Mouse (Mus musculus) c-Kit-positive CD71-negative TER-119-negative erythroid progenitor cells, embryonic 14.5 days (primary cell): ENCODE data around the gene 2200002D01Rik.

ENCODE experiments used
- DNase-seq: peaks from one replicate; pipeline ENCODE4 v3.0.0-alpha.2; 2013; ENCODE audit warnings: low read depth

2200002D01Rik gene

DNA sequence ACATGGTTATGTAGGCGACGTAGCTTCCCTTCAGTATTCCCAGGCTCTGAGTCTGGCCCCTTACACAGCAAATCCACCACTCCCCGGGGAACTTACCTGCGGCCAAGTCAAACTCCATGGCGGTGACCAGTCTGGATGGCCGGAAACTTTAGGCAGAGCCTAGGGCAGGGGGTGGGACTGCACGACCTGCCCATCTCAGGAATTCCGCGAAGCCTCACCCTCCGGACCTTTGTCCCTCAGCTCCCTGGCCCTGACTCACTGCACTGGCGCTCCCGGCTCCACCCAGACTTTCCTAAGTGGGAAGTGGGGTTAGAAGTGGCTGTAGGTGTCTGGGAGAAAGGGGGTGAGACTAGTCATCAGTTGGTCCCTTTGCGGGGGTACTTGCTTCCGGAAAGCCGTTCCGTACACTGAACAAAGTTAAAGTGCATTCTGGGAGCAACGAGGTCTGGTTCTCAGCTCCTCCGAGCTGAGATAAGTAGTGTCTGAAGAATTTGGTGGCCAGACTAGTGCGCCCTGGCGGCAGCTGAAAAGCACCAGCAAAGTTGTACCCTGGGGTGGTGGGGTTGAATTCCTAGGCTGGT is at the start of gene 2200002D01Rik:
Gene 2200002D01Rik (minus strand): TSS at position 206 of the 581 bp plus-strand sequence.
- no peak for DNase-seq

DNA sequence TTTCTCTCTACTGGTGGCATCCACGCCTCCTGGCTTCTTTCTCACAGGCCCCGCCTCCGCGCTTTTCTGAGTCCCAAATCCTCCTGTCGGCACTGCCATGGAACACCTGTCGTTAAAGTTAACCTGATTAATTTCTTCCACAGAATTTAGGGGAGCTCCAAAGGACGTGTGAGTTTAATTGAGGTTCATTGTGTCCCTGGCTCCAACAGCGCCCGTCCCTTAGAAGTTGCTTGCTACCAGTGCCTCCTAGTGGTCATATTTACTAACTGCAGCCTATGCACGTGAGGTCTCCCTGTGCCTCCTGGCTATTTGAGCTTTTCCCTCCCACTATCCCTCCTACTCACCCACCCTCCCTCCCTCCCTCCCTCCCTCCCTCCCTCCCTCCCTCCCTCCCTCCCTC is 48.7 kb upstream of the 2200002D01Rik start:
- no peak for DNase-seq

DNA sequence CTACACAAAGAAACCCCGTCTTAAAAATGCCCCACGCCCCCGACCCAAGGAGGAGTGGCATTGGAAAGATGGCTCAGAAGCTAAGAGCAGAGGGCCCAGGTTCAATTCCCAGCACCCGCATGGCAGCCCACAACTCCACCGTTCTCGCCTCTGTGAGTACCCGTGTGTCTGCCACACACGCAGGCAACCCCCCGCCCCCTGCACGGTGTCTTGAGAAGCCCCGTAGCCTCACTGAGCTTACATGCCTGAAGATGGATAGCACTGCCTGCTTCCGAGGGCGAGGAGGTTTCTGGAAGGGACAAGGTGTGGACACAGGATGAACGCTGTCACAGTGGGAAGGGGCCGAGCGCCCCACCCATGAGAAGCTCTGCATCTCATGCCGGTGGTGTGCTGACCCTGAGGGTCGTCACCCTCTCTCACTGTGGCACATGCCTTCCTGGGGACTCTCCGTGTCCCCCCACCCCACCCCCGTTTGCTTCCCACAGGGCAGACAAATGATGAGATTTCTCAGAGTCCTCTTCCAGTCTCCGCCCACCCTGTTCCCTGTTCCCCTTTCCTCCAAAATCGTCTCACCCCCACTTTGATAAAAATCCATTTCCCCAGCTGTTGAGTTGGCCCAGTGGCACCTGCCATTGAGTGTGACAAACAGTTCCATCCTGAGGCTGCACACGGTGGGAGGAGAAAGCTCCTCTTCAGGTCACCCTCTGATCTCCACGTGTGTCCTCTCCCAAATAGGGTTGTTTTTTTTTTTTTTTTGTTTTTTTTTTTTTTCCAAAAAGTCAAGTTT is 47.8 kb upstream of the 2200002D01Rik start:
- no peak for DNase-seq

DNA sequence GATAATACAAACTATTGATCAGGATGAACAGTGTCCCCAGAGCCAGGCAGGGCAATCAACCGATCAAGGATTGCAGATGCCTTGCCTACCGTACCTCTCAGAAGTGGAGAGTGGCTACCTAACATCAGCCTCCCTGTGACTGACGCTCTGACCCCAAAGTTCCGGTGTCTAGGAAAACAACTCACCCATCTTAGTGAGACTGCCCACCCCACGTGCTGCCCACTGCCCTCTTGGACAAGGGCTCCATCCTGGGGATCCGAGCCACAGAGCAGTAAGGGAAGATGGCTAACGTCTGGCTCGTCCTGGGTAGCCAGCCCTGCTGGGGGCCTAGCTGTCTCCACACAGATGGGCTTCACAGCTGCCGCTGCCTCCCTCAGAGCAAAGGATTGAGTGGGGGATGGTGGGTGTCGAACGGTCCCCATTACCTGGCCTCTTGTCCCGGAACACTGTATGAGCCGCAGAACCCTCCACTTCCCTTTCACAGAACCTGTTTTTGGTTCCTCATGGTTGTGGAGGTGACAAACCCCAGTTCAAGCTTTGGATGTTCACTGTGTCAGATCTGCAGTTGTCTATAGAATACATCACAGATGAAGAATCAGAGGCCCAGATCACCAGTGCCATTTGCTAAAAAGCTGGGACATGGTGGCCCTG is 46.0 kb upstream of the 2200002D01Rik start:
- no peak for DNase-seq

DNA sequence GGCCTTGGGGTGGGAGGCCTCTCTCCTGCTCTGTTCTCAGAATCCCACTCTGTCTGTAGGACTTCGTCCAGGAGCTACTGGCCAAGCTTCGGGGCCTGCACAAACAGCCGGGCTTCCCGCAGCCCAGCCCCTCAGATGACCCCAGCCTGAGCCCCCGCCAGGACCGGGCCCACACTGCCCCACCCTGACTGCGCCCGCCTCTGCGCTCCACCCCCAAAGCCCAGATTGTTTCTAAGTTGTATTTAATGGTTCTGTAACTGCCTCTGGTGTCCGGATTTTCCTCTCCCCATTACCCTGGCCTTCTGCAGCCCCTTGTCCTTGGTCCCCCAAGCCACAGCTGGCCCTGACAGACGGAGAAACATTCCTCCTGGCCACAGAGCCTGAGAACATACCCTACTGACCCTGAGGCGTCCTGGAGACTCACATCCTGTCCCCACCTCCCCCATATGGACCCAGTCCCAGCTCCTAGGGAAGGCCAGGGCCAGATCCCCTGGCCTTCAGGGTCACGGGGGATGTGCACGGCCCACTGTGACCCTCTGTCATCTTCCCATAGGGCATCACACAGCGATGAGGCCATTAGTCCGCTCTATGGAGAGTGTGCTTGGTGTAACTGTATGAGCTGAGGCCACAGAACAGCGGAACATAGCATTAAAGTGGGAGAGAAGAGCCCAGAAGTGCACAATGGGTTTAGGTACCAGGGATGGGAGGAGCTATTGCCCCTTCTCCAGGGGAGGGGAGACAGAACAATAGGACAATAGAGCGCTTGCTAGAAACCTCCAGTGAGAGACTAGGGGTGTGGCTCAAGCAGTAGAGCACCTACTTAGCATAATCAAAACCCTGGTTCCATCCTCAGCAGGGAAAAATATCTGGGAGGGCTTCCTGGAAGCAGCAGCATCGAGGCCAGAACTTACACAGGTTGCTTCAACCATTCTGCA is 45.1 kb upstream of the 2200002D01Rik start:
- DNase-seq, result no peak

DNA sequence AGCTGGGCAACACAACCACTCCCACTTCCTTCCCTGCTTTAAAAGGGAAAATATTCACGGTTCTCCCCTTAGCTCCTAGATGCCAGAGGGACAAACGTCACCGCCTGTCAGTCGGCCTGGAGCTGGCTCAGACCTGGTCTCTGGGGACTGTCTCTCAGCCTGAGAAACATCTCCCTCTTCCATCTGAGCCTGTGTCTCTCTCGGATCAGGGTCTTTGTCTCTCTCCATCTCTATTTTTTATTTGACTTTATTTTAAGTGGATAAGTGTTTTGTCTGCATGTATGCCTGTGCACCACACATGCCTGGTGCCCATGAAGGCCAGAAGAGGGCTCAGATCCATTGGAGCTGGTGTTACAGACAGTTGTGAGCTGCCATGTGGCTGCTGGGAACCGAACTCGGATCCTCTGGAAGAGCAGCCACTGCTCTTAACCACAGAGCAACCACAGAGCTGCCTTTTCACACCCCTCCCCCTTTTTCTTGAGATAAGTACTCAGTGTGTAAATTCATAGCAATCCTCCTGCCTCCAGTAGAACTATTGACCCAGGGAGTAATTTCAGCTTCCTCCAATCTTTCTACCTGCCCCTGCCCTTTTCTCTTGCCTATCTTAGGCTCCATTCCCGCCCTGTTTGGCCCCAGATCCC is 44.3 kb upstream of the 2200002D01Rik start:
- DNase-seq, result no peak

DNA sequence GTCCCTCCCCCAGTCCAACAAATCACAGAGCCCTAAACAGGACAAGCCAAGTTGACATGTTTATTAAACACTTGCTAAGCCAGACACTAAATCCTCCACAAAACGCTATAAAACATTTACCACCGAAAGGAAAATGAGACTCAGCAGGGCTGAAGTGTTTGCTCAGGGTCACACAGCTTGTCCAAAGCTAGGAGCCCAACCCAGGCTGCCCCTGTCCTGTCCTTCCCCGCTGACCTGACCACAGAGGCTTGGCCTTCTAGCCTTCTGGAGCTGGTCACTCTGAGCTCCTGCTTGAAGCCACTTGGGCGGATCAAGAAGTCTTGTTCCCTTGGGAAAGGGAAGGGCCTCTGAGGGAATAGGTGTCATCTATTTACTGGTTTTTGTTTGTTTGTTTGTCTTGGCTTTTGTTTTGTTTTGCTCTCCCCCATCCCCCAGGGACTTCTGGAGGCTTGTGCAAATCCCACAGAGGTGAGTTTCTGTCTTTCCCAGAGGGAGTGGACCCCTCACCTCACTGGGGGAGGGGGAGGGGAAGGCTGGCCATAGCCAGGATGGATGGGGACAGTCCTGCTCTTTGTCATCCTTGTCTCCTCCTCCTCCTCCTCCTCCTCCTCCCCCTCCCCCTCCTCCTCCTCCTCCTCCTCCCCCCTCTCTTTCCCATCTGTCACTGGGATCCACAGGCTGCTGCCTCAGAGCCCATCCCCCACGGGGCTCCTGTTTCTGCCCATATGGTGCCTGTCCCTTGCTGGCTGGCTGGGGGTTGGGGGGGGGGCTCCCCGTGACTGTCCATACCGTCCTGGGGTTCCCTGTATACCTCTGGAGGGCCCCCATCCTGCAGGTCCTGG is 43.6 kb upstream of the 2200002D01Rik start:
- no peak for DNase-seq

DNA sequence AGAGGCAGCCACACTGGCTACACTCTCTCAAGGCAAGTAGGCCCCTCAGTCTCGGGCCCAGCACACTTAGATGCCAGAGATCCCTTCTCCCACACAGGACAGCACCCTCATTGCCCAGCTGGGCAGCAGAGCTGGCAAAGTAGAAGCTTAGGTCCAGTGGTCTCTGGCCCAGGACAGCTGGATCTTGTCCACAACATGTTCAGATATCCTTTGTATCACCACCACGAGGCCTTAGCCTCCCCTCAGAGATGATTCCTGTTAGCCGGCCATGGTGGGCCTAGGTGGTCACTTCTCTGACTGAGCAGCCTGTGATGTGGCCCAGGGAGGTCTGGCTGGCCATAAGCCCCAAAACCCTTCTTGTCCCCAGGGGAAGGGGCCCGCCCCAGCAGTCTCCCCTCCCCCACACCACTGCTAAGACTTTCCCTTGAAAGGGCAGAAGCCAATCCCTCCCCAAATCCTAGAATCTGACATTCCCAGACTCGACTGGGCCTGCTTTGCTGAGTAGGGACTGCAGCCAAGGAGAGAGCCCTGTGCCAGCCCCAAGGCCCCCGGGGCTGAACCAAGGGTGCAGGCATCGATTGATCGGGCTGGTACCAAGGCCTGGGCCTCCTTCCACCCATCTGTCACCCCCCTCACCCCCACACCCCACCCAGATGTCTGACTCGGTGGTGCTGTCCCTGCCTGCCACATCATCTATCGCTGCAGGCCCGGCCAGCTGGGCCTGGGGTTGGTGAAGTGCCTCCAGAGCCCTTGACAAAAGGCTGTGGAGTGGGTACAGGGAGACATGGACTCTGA is 42.6 kb upstream of the 2200002D01Rik start:
- DNase-seq, result no peak

DNA sequence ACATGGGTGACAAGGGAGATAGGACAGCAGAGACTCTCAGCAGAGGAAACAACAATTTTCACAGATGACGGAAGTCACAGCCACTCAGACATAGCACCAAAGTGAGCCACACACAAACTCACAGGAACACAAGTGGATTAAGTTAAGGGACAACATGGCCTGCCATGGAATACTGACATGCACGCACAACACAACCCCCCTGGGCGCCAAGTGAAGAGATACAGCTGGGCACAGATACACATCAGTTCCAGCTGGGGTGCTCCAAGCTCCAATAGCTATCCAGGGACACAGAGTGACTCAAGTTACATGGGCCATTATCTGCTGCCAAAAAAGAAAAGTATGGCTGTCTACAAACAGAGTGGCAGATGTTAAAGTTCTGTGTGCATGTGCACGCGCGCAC is 41.6 kb upstream of the 2200002D01Rik start:
- no peak for DNase-seq

DNA sequence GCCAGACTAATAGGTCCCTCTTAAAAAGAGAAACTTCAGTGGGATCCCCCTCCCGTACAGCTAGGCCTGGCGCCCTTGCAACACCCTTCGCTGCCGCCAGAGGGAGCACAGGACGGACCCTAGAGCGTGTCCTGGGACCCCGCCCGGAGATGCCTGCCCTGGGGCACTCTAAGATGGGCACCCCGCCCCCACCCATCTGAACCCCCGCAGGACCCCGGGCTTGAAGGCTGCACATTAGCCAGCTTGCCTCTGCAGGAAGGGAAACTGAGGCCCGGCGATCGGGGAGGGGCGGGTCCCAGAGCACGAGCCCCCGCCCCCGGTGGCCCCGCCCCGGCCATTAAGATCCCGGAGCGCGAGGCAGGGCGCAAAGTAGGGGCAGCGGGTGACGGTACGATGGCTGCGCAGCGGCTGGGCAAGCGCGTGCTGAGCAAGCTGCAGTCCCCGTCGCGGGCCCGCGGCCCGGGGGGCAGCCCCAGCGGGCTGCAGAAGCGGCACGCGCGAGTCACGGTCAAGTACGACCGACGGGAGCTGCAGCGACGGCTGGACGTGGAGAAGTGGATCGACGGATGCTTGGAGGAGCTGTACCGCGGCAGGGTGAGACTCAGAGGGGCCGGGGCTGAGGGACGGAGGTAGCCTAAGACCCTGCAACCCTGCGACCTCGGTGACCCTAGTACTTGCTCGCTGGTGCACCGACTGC is 40.8 kb upstream of the 2200002D01Rik start, which contains the start of gene Ppp1r14a:
Gene Ppp1r14a (plus strand): TSS at position 367 of the 697 bp plus-strand sequence.
- peak; percentile 56 for DNase-seq

DNA sequence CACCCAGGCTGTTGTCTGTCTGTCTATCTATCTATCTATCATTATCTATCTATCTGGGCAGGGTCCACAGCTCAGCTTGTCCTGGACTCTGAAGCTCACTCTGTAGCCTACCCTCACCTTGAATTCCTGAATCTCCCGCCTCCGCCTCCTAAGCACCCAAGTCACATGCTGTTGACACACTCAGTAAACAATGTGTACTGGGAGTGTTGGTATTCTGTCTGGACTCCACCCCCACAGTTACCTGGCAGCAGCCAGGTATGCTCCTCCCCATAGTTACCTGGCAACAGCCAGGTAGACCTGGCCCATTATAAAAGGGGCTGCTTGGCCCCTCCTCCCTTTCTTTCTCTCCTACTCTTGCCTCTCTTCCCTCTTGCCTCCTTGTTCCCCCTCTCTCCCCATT is 39.8 kb upstream of the 2200002D01Rik start:
- no peak for DNase-seq

DNA sequence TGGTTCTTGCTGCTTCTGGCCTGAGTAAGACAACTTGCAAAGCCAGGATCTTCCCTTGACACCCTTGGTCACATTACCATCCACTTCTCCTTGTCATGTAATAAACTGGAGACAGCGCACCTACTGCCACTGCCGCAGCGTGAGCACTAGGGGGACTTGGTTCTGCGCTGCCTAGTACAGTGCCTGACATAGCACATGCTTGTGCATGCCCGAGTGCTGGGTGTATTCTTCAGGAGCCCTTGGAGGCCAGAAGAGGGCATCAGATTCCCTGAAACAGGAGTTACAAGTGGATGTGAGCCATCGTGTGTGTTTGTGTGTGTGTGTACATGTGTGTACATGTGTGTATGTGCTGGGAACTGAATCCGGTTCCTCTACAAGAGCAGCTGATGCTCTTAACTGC is 39.2 kb upstream of the 2200002D01Rik start:
- no peak for DNase-seq

DNA sequence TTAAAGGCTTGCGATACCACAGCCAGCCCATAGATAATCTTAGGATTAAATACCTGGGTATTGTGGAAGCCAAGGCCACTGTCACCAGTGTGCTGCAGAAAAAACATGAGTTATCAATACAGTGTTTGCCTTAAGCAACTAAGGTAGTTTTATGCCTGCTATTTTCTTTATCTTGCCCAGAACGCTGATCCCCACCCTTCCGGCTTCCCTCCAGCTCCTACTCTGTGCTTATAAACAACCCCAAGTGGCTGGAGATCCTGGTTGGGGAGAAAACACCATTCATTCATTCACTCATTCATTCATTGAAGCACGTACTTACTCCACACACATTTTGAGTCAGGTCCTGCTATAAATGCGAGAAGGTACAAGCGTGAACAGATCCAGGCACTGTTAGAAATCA is 36.3 kb upstream of the 2200002D01Rik start:
- DNase-seq, result no peak

DNA sequence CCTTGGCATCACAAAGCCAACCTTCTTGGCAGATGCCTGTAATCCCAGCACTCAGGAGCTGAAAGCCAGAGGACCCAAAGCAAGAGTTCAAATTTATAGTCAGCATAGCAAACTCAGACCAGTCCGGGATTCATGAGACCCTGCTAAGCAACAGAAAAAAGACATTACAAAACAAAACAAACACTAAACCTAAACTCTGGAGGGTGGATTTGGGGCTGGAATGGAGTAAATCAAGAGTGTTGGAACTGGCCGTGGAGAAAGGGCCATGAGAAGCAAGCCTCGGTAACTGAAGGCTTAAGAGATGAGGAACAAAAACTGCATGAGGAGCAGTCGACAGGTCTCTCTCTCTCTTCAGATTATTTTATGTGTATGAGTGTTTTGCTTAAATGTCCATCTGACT is 35.6 kb upstream of the 2200002D01Rik start:
- no peak for DNase-seq

DNA sequence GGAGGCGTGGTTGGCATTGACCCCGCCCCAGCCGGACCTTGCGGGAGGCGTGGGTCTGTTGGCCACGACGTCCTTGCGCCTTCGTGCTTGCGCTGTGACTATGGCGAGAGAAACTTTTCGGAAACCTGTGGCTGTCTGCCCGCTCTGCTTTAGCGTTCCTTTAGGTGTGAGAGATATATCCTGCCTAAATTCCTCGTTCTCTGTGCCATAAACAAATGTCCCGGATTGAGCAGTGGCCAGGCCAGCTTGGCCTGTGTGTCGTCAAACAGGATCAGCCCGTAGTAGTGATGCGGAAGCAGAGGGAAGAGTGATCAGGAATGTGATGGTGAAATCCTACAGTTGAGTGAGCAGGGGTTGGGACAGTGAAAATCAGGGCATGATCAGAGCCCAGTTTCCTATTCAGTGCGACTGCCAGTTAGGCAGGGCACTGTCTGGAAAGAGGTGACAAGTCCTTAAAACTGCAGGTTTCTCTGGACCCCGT is 33.8 kb upstream of the 2200002D01Rik start:
- DNase-seq, result no peak

DNA sequence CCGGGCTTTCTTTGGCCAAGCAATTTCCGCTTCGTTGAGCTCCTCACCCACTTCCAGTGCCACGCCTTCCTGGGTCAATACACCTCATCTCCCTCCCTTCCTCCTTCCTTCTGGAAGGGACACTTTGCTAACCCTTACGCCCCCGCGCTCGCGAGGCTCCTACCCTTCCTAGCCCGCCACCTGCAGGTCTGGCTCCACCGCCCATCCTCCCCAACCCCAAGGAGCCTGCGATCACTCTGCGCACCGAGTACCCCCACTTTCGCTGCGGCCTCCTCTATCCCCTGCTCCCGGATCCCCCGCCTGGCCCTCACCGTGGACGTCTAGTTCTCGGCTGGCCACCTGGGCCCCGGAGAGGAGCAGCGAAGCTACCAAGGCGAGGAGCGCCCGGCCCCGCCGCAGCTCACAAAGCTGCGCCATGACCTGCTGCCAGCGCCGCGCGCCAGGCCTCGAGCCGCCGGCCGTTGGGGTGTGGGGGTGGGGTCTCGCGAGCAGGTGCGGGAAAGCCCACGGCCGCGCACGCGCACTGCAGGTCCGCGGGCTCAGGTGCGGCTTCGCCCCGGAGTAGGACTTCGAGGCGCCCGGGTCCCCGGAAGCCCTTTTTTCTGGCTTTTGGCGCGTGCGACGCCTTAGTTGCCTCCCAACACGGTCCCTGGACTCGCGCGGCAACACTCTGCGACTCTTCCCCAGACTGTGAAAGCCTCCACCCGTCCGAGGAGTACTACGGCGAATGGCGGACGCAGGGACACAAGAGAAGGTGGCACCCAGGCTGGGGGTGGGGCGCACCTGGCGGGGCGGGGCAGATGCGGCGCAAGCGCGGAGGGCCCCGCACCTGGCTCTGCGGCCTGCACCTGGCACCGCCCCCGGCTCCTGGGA is 33.2 kb upstream of the 2200002D01Rik start, which contains the start of gene Spint2:
Gene Spint2 (minus strand): TSS at position 712 of the 873 bp plus-strand sequence.
- DNase-seq, result peak; percentile 20

DNA sequence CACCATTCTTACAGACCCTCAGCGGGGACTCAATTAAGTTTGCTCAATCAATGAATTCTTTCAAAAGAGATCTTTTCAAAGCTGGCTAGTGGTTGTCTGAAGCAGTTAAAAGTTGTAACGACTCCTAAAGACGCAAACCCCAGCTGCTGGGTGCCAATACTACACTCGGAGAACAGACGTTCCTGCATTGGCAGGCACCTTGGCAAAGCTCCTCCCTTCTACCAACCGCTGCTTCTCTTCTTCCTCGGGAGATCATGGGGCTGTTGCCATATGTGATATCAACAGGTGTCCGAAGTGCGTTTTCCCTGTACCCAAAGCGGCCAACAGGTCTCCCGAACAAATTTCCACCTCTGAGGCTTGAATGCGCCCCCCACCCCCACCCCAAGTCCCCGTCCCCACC is 32.5 kb upstream of the 2200002D01Rik start:
- no peak for DNase-seq

DNA sequence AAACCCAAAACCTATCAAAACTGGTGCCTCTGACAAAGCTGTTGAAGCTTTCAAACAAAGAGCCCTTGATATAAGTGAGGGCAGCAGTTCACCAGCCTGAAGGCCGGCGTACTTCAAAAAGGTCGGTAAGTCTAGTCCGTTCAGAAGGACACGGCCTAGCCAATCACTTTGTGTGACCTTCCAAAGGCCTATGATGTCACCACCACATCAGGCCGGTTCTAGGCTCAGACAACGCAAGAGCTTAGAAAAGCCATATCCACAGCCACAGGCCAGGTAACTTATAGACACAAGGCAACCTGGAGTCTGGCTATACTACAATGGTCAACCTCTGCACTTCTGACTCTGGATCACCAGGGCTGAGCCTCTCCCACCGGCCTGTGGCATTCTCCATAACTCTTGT is 31.7 kb upstream of the 2200002D01Rik start:
- no peak for DNase-seq
